Mouse (Mus musculus) liver, embryonic 14.5 days (tissue): ENCODE data around the gene Rab27a. TPM values are rescaled to one million over a fixed set of nuclear protein-coding genes. Genes with fewer than 3 reads are reported as not detected.

Experiments
- ATAC-seq: fragments of 200-750 bp; cut with Nextera tagmentation; 2 replicates; pipeline ENCODE4 v1.8.0; 2017; ENCODE audit warnings: moderate number of reproducible peaks, mild to moderate bottlenecking, moderate library complexity; ENCODE audit not compliant: insufficient read depth
- DNase-seq, 3 experiments: peaks; one replicate each; pipeline ENCODE4 v3.0.0-alpha.2; 2012 to 2013; ENCODE audit warnings: low read depth in 3 of 3, low spot score in 3 of 3
- H3K27ac ChIP-seq: fragments of 300-500 bp; sonication (generic); 2 replicates; pipeline ENCODE4 v1.5.1; 2014; ENCODE audit warnings: moderate library complexity, mild to moderate bottlenecking, control low read depth, inconsistent platforms
- H3K27me3 ChIP-seq: fragments of 300-500 bp; sonication (generic); 2 replicates; pipeline ENCODE4 v1.6.1; 2014; ENCODE audit warnings: mild to moderate bottlenecking, low read length, moderate library complexity; ENCODE audit not compliant: control insufficient read depth, insufficient read depth
- H3K36me3 ChIP-seq: fragments of 300-500 bp; sonication (generic); replicated peaks from 2 replicates; pipeline ENCODE4 v1.6.1; 2014; ENCODE audit warnings: low read depth; ENCODE audit not compliant: control insufficient read depth, insufficient read depth
- H3K4me1 ChIP-seq, 2 experiments: fragments of 200-500 bp in 1 of 2; fragments of 300-500 bp in 1 of 2; sonication (generic) in 1 of 2; replicated peaks; 2 replicates each; pipeline ENCODE4 v1.6.1; 2012 to 2014; ENCODE audit warnings: antibody characterized with exemption in 1 of 2, inconsistent platforms in 1 of 2, low read length in 1 of 2; ENCODE audit not compliant: control insufficient read depth in 2 of 2, insufficient read depth in 2 of 2
- H3K4me2 ChIP-seq: fragments of 300-500 bp; sonication (generic); 2 replicates; pipeline ENCODE4 v1.6.1; 2014; ENCODE audit warnings: low read depth, mild to moderate bottlenecking, control low read depth, moderate library complexity
- H3K4me3 ChIP-seq, 2 experiments: fragments of 200-500 bp in 1 of 2; fragments of 300-500 bp in 1 of 2; sonication (generic) in 1 of 2; 2 replicates each; pipeline ENCODE4 v1.5.1; 2012 to 2014; ENCODE audit warnings: low read depth in 2 of 2, low read length in 2 of 2, mild to moderate bottlenecking in 2 of 2, control low read depth in 1 of 2, inconsistent platforms in 1 of 2, moderate library complexity in 1 of 2; ENCODE audit not compliant: insufficient read depth in 1 of 2
- H3K9ac ChIP-seq: fragments of 300-500 bp; sonication (generic); replicated peaks from 2 replicates; pipeline ENCODE4 v1.6.1; 2014; ENCODE audit warnings: mild to moderate bottlenecking, control low read depth, moderate library complexity
- H3K9me3 ChIP-seq: fragments of 300-500 bp; sonication (generic); 2 replicates; pipeline ENCODE4 v1.6.1; 2016; ENCODE audit warnings: low read length, mixed read lengths; ENCODE audit not compliant: control insufficient read depth
- CTCF ChIP-seq: IDR thresholded peaks from 2 replicates; pipeline ENCODE4 v1.5.1; 2016; ENCODE audit warnings: antibody characterized with exemption, low read depth, control low read depth
- EP300 ChIP-seq: IDR thresholded peaks from 2 replicates; pipeline ENCODE4 v1.6.1; 2016; ENCODE audit warnings: antibody characterized with exemption, low read depth
- WGBS: fragments of 180-500 bp; shearing (Covaris S2); extraction: QIAGEN DNeasy Blood & Tissue Kit; methylation state at CpG from one replicate; pipeline ENCODE4 v1.1.7; 2014; ENCODE audit not compliant: insufficient replicate concordance; 5-methylcytosine and 5-hydroxymethylcytosine counted together
- polyA plus RNA-seq, 2 experiments: library from polyadenylated mRNA; depleted of rRNA in 1 of 2; stranded (reverse) in 1 of 2; unstranded in 1 of 2; fragments of >200 nt; fragmentation: Nextera tagmentation in 1 of 2; extraction: Ambion mirVana in 1 of 2; gene quantifications; 2 replicates each; pipeline versions ENCODE4 v1.2.1 to v1.2.3; 2012 to 2014

Gene Rab27a
- polyA plus RNA-seq, 2 experiments, result 1.6 to 2.8 TPM

DNA sequence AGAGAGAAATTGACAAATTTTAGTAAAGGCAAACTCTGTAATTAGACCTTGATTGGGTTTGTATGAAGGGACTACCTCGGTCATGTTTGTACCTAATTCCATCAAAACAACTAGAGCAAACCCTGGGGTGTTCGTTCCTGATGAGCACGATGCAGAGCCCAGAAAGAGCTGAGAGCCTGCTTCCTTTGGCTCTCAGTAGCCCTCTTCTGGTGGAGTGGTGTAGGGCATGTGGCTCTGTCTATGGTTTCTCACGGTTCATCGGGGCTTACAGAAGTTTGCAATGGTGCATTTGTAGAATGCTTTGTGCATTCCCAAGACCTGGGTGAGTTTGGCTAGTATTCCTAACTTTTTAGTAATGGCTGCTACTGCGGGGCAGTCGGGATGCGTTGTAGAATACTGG, 77.1 kb downstream of the Rab27a start:
- Histone ChIP-seq H3K27me3 (no peaks in the 10 kb centered on the region), H3K4me3 (no peak overlapping the region), H3K36me3 (peaks cover 39% of the 10 kb centered on the region), H3K27ac (no peak overlapping the region), H3K9me3 (no peaks in the 10 kb centered on the region), H3K4me1 (peaks cover 0 to 2% of the 10 kb centered on the region in 2 experiments; a peak in 1 of 4 replicates), H3K9ac (no peak overlapping the region), H3K4me2 (no peak overlapping the region)
- no peak for DNase-seq
- 67% methylated on average over 8 of the region's 8 CpGs for WGBS
- TF ChIP-seq CTCF, result peak; percentile 58
- TF ChIP-seq EP300, result no peak
- no peak for ATAC-seq

DNA sequence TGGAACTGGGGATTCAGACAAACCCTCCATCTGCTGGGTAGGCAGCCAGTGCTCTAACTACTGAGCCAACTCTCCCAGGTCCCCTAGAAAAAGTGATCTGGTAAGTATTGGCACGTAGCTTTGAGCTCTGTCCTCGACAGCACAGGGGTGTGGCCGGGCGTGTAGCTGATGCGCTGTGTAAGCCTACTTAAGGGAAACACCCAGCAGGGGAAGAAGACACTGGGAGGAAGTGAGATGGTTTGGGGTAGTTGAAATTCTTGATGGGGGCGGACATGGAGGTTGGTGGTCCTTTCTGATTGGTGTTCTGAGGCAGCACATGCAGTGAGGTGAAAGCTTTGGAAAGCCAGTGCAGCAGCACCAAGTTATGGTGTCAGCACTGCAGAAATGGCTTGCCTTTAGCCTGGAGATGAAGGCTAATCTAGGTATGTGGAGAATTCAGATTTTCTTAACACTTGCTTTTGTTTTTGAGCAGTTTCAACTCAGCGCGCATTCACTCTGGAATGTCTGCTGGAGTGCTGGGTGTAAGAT, 80.5 kb downstream of the Rab27a start:
- Histone ChIP-seq H3K27ac (no peak overlapping the region), H3K9ac (no peak overlapping the region), H3K9me3 (no peaks in the 10 kb centered on the region), H3K4me1 (peaks cover 0 to 2% of the 10 kb centered on the region in 2 experiments; a peak in 1 of 4 replicates), H3K36me3 (peaks cover 31% of the 10 kb centered on the region), H3K4me3 (no peak overlapping the region), H3K4me2 (no peak overlapping the region), H3K27me3 (no peaks in the 10 kb centered on the region)
- DNase-seq, result no peak
- no peak for TF ChIP-seq EP300
- TF ChIP-seq CTCF, result no peak
- WGBS, result 58% methylated on average over 8 of the region's 8 CpGs
- no peak for ATAC-seq

DNA sequence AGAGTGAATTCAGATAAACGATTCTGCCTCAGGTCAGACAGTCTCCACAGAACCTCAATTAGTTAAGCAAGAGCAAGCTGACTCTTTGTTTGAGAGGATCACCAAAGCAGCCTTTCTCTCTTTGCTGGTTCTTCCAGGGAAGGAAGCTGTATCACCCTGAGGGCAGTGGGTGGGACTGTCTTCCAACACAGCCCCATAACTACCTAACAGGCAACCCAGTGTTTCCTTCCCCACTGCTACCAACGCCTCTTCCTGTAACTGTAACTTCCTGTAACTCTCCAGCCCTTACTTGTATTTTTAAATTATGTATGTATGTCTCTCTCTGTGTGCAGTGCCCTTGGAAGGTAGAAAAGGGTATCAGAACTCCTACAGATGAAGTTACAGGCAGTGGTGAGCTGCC, 82.8 kb downstream of the Rab27a start:
- no peak for DNase-seq
- Histone ChIP-seq H3K27ac (no peak overlapping the region), H3K27me3 (no peaks in the 10 kb centered on the region), H3K36me3 (peaks cover 16% of the 10 kb centered on the region), H3K4me3 (no peak overlapping the region), H3K4me1 (peaks cover 0 to 2% of the 10 kb centered on the region in 2 experiments; a peak in 1 of 4 replicates), H3K9ac (no peak overlapping the region), H3K9me3 (no peaks in the 10 kb centered on the region), H3K4me2 (no peak overlapping the region)
- ATAC-seq, result no peak
- no peak for TF ChIP-seq CTCF
- no peak for TF ChIP-seq EP300
- 43% methylated on average over 2 of the region's 2 CpGs for WGBS

DNA sequence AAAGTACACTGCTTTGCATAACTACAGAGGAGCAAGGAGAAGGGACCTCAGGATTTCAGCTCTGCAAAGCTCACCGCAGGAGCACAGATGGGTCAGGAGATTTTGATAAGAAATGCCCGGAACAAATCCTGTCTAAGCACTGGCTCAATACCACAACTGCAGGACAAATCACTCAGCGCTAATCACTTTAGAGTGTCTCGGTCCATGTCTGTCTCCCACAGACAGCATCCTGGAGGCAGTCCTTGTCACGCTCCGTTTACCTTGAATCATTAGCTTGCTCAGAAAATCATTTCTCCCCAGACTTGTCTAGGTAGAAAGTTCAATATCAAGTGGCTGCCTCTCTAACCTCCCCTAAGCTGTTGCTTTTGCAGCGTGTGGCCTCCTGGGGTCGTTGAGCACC, 85.2 kb downstream of the Rab27a start:
- H3K4me2 ChIP-seq, result no peak overlapping the region
- 73% methylated on average over 8 of the region's 8 CpGs for WGBS

DNA sequence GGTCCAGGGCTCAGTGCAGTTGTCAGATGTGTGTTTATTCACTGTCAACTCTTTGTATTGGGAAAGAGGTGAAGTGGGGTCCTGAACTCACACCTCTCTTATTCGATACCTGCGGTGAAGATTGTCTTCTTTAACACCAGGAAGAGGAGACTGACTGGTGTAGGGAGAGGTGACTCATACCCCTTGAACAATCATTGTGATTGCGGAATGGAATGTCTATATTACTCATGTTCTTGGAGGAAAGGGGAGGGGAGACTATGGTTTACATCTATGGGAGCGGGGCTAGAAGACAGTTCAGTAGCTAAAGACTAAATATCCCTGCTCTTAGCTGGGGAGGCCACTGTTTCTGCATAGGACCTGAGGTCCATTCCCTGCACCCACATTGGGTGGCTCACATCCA, 85.9 kb downstream of the Rab27a start:
- 73% methylated on average over 4 of the region's 4 CpGs for WGBS
- Histone ChIP-seq H3K27ac (no peak overlapping the region), H3K4me1 (no peaks in the 10 kb centered on the region), H3K4me3 (no peak overlapping the region), H3K9me3 (no peaks in the 10 kb centered on the region), H3K27me3 (no peaks in the 10 kb centered on the region), H3K36me3 (peaks cover 9% of the 10 kb centered on the region), H3K9ac (no peak overlapping the region), H3K4me2 (no peak overlapping the region)
- DNase-seq, result no peak
- TF ChIP-seq CTCF, result no peak
- no peak for TF ChIP-seq EP300
- ATAC-seq, result no peak

More for the DNA sequence above, 85.2 kb downstream of the Rab27a start:
- ATAC-seq, result no peak
- no peak for TF ChIP-seq CTCF
- TF ChIP-seq EP300, result no peak
- no peaks in the 10 kb centered on the region for H3K4me1 ChIP-seq
- H3K27me3 ChIP-seq, result no peaks in the 10 kb centered on the region
- no peak overlapping the region for H3K4me3 ChIP-seq
- H3K36me3 ChIP-seq, result peaks cover 9% of the 10 kb centered on the region
- H3K9me3 ChIP-seq, result no peaks in the 10 kb centered on the region
- H3K27ac ChIP-seq, result no peak overlapping the region
- DNase-seq, result no peak
- no peak overlapping the region for H3K9ac ChIP-seq
